23 mouse cellular contexts compared by ENCODE assay signal in genomic region chr6:104815610-104816009, GRCm38 (mm10).
"Had no signal": no experiment of that assay in that cellular context is flagged by ENCODE, and none has a peak within 500 bp of the region (broad histone marks: within the 10 kb centered on the region; RNA-seq: fewer than 3 reads in every experiment).

No protein-coding gene starts in this region.

- DNase-seq: kidney, adult 18-20 months; kidney, postnatal 25 days; layer of hippocampus, adult 9-11 months; liver, postnatal 0 days; lung, embryonic 14.5 days; lung, postnatal 36 days; midbrain, embryonic 14.5 days; right cerebral cortex, adult 18-20 months; right cerebral cortex, postnatal 14 days; right cerebral cortex, postnatal 4 days; thymus, adult 2 months; thymus, postnatal 14 days; thymus, postnatal 4 days had no signal

- H3K27me3 ChIP-seq: megakaryocyte, embryonic 14.5 days; neural tube, embryonic 12.5 days; neural tube, embryonic 15.5 days had no signal

- H3K27ac ChIP-seq: kidney, postnatal 0 days; layer of hippocampus, adult 2 months; liver, embryonic 14.5 days; midbrain, embryonic 10.5 days; neural tube, embryonic 12.5 days; neural tube, embryonic 15.5 days; stomach, postnatal 0 days had no signal

- H3K36me3 ChIP-seq: midbrain, embryonic 10.5 days; neural tube, embryonic 12.5 days; neural tube, embryonic 15.5 days had no signal

- H3K9me3 ChIP-seq: midbrain, embryonic 10.5 days; neural tube, embryonic 12.5 days; neural tube, embryonic 15.5 days had no signal

- H3K4me3 ChIP-seq: layer of hippocampus, adult 2 months; megakaryocyte, embryonic 14.5 days; midbrain, embryonic 10.5 days; neural tube, embryonic 12.5 days; neural tube, embryonic 15.5 days had no signal

- H3K4me2 ChIP-seq: liver, embryonic 11.5 days; lung, embryonic 14.5 days; neural tube, embryonic 12.5 days; neural tube, embryonic 15.5 days had no signal

- ATAC-seq: liver, postnatal 0 days; lung, postnatal 0 days had no signal

- H3K4me1 ChIP-seq: megakaryocyte, embryonic 14.5 days; midbrain, embryonic 10.5 days; neural tube, embryonic 12.5 days; neural tube, embryonic 15.5 days had no signal

- H3K9ac ChIP-seq: liver, embryonic 14.5 days; liver, postnatal 0 days; lung, embryonic 14.5 days; neural tube, embryonic 12.5 days; neural tube, embryonic 15.5 days had no signal
